Mouse (Mus musculus): ENCODE measurements around the gene Fbxo28. TPM values are rescaled to one million over a fixed set of nuclear protein-coding genes. Genes with fewer than 3 reads are reported as not detected.
A peak's percentile ranks its signal among the peaks of the same experiment; 100 is the strongest.

The Fbxo28 gene
- total and polyA plus RNA-seq, 3 experiments, result 16.3 to 72.5 (median 17.2) TPM

DNA sequence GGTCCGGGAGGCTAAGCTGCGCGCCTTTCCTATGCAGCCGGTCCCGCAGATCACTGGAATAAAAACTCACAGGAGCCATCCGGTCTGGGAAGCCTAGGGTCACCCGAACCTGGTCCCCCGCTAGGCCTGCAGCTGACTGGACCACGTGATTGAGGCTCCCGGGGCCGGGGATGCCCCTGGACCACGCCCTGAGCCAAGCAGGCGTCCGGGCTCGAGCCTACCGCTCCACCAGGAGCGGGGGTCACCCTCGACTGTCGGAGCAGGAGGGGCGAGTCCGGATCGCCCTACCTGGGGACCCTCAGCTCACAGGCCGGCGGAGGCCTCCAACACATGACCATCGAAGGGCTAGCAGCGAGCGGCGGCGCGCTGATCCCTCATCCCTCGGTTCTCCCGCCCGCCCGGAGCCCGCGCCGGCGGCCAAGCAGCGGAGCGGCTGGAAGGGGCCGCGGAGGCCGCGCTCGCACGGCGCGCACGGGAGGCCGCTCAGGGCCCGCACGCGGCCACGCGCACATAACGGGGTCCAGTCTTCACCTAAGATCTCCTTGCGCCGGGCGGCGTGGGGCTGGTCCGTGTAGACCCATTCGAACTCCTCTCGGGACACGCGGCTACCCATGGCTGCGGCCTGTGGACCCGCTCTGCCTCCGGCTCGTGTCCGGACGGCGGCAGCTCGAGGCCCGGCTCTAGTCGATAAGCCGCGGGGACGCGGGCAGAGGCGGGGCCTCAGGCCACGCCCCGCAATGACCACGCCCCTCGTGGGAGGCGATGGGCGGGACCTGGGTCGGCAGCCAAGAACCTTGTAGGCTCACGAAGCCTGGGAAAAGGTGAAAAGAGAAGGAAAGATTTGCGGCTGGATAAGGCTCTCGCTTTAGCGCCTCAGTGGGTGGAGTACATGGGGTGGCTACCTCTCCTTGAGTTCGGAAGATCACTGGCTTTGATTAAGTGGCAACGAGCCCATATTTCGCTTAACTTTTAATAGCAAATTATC is 59.0 kb downstream of the Fbxo28 start, which contains the start of gene Degs1:
Degs1 (minus strand) TSS at position 714 of the 985 bp plus-strand sequence.
- H3K27me3 ChIP-seq (ENCODE audit: control insufficient read depth in 1 of 2, insufficient read depth in 2 of 2, low read length in 2 of 2), result no peaks in the 10 kb centered on the region

DNA sequence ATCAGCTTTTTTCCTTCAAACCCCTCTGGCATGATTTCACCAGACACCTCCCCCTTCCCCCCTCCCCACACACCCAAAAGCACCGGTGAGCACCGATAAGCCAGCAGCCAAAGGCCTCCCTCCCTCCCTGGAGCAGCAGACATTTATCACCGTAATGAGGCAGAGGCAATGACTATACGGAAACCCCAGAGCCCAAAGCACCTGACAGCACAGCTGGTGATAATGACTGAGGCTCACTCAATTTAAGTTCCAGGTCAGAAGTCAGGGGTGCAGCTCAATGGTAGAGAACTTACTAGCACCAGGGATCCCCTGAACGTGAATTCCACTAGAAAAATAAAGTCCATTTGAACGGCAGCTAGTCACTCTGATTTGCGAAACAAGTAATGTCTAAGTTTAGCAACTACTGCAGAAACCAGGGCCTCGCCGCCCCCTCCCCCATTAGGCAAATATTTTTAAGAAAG is 60.1 kb downstream of the Fbxo28 start:
- Histone ChIP-seq H3K79me2 (ENCODE audit: control insufficient read depth, insufficient read depth, low read length, poor library complexity) (peaks cover 30% of the 10 kb centered on the region), H3K36me3 (ENCODE audit: control insufficient read depth in 1 of 2, insufficient read depth in 2 of 2, low read length in 2 of 2) (peaks cover 12 to 13% of the 10 kb centered on the region in 2 experiments), H3K4me3 (ENCODE audit: control insufficient read depth in 1 of 2, insufficient read depth in 1 of 2, low read depth in 2 of 2, low read length in 2 of 2) (peak overlapping the region; percentile 82 to 90), H3K9me3 (replicated peaks; ENCODE audit: insufficient read depth, low read length) (no peaks in the 10 kb centered on the region), H3K4me1 (ENCODE audit: control insufficient read depth in 1 of 2, insufficient read depth in 2 of 2, low read length in 2 of 2) (peaks cover 4 to 12% of the 10 kb centered on the region in 2 experiments; a peak in 3 of 4 replicates), H3K27me3 (ENCODE audit: control insufficient read depth in 1 of 2, insufficient read depth in 2 of 2, low read length in 2 of 2) (no peaks in the 10 kb centered on the region), H3K9ac (ENCODE audit: control insufficient read depth, low read depth, low read length, poor library complexity, severe bottlenecking) (peak overlapping the region; percentile 98), H3K27ac (ENCODE audit: control insufficient read depth, low read depth, low read length) (peak overlapping the region; percentile 48)
- peak; percentile 88 for DNase-seq (ENCODE audit: low read depth, low spot score)
- no peak for TF ChIP-seq CTCF (IDR thresholded peaks at IDR 0.05 in 2 of 3, conservative IDR thresholded peaks at IDR 0.05 in 1 of 3; ENCODE audit: control insufficient read depth in 1 of 3, insufficient read depth in 1 of 3, low read depth in 2 of 3, low read length in 3 of 3, poor library complexity in 1 of 3, severe bottlenecking in 1 of 3)
- TF ChIP-seq USF2 (IDR thresholded peaks at IDR 0.05; ENCODE audit: borderline replicate concordance in 1 of 2, insufficient read depth in 1 of 2, low read depth in 1 of 2, low read length in 2 of 2), result no peak
- peak; percentile 74; the same call in 1 of the 2 replicates for TF ChIP-seq GATA1 (IDR thresholded peaks at IDR 0.05; ENCODE audit: low read depth, low read length)
- no peak for TF ChIP-seq UBTF (IDR thresholded peaks at IDR 0.05; ENCODE audit: borderline replicate concordance, insufficient read depth, low read depth, low read length)
- no peak for TF ChIP-seq CHD1 (IDR thresholded peaks at IDR 0.05; ENCODE audit: low read depth, low read length)
- TF ChIP-seq TCF12 (IDR thresholded peaks at IDR 0.05; ENCODE audit: low read depth, low read length), result peak; percentile 89
- TF ChIP-seq SIN3A (IDR thresholded peaks at IDR 0.05; ENCODE audit: low read length), result peak; percentile 97
- TF ChIP-seq MAZ (IDR thresholded peaks at IDR 0.05; ENCODE audit: low read depth, low read length), result peak; percentile 96
- no peak for TF ChIP-seq MYB (IDR thresholded peaks at IDR 0.05; ENCODE audit: low read depth, low read length)
- TF ChIP-seq USF1 (IDR thresholded peaks at IDR 0.05; ENCODE audit: low read depth, low read length), result peak; percentile 73
- TF ChIP-seq KAT2A (conservative IDR thresholded peaks at IDR 0.05; ENCODE audit: low read depth, low read length), result no peak; the same call in 1 of the 2 replicates
- TF ChIP-seq ZMIZ1 (IDR thresholded peaks at IDR 0.05; ENCODE audit: low read depth, low read length), result no peak
- TF ChIP-seq MAX (IDR thresholded peaks at IDR 0.05; ENCODE audit: low read length), result peak; percentile 40; the same call in 1 of the 2 replicates
- no peak for TF ChIP-seq NELFE (IDR thresholded peaks at IDR 0.05; ENCODE audit: low read depth, low read length)
- peak; percentile 65; the same call in 1 of the 2 replicates for TF ChIP-seq MYC (IDR thresholded peaks at IDR 0.05; ENCODE audit: low read depth, low read length)
- peak; percentile 69; the same call in 1 of the 2 replicates for TF ChIP-seq HCFC1 (IDR thresholded peaks at IDR 0.05; ENCODE audit: low read depth, low read length)
- peak; percentile 37 to 77 for TF ChIP-seq EP300 (IDR thresholded peaks at IDR 0.05; ENCODE audit: low read depth in 1 of 2, low read length in 2 of 2)

More for the DNA sequence above, 59.0 kb downstream of the Fbxo28 start, which contains the start of gene Degs1:
- H3K36me3 ChIP-seq (ENCODE audit: control insufficient read depth in 1 of 2, insufficient read depth in 2 of 2, low read length in 2 of 2), result peaks cover 9 to 13% of the 10 kb centered on the region in 2 experiments; a peak in 3 of 4 replicates
- peaks cover 4 to 12% of the 10 kb centered on the region in 2 experiments; a peak in 3 of 4 replicates for H3K4me1 ChIP-seq (ENCODE audit: control insufficient read depth in 1 of 2, insufficient read depth in 2 of 2, low read length in 2 of 2)
- H3K4me3 ChIP-seq (ENCODE audit: control insufficient read depth in 1 of 2, insufficient read depth in 1 of 2, low read depth in 2 of 2, low read length in 2 of 2), result peak within 1 kb of the TSS; percentile 82 to 90
- H3K79me2 ChIP-seq (ENCODE audit: control insufficient read depth, insufficient read depth, low read length, poor library complexity), result peaks cover 30% of the 10 kb centered on the region
- peak within 1 kb of the TSS; percentile 98 for H3K9ac ChIP-seq (ENCODE audit: control insufficient read depth, low read depth, low read length, poor library complexity, severe bottlenecking)
- no peaks in the 10 kb centered on the region for H3K9me3 ChIP-seq (replicated peaks; ENCODE audit: insufficient read depth, low read length)
- TF ChIP-seq MAZ (IDR thresholded peaks at IDR 0.05; ENCODE audit: low read depth, low read length), result no peak
- no peak for TF ChIP-seq MAFK (IDR thresholded peaks at IDR 0.05; ENCODE audit: borderline replicate concordance, low read depth, low read length)
- TF ChIP-seq UBTF (IDR thresholded peaks at IDR 0.05; ENCODE audit: borderline replicate concordance, insufficient read depth, low read depth, low read length), result peak; percentile 59; the same call in 1 of the 2 replicates
- peak; percentile 95 to 96; a peak in 3 of 4 replicates for TF ChIP-seq POLR2A (IDR thresholded peaks at IDR 0.05; ENCODE audit: control insufficient read depth in 1 of 2, insufficient read depth in 1 of 2, low read depth in 1 of 2, low read length in 2 of 2, poor library complexity in 1 of 2)
- no peak for TF ChIP-seq CTCF (IDR thresholded peaks at IDR 0.05 in 2 of 3, conservative IDR thresholded peaks at IDR 0.05 in 1 of 3; ENCODE audit: control insufficient read depth in 1 of 3, insufficient read depth in 1 of 3, low read depth in 2 of 3, low read length in 3 of 3, poor library complexity in 1 of 3, severe bottlenecking in 1 of 3)
- TF ChIP-seq MXI1 (IDR thresholded peaks at IDR 0.05; ENCODE audit: low read depth, low read length), result peak; percentile 68
- peak; percentile 59 for TF ChIP-seq ETS1 (IDR thresholded peaks at IDR 0.05; ENCODE audit: low read depth, low read length)
- peak; percentile 76 for TF ChIP-seq SIN3A (IDR thresholded peaks at IDR 0.05; ENCODE audit: low read length)
- peak; percentile 90 for TF ChIP-seq USF1 (IDR thresholded peaks at IDR 0.05; ENCODE audit: low read depth, low read length)
- peak; percentile 84 for TF ChIP-seq GATA1 (IDR thresholded peaks at IDR 0.05; ENCODE audit: low read depth, low read length)
- peak; percentile 67 for TF ChIP-seq ZMIZ1 (IDR thresholded peaks at IDR 0.05; ENCODE audit: low read depth, low read length)
- peak; percentile 74; the same call in 1 of the 2 replicates for TF ChIP-seq POLR2AphosphoS2 (IDR thresholded peaks at IDR 0.05; ENCODE audit: low read length)
- peak in 1 of 2 experiments; percentile 38; a peak in 1 of 4 replicates for TF ChIP-seq EP300 (IDR thresholded peaks at IDR 0.05; ENCODE audit: low read depth in 1 of 2, low read length in 2 of 2)
- peak; percentile 35 for TF ChIP-seq BHLHE40 (IDR thresholded peaks at IDR 0.05; ENCODE audit: borderline replicate concordance, low read depth, low read length)
- no peak for TF ChIP-seq MYB (IDR thresholded peaks at IDR 0.05; ENCODE audit: low read depth, low read length)
- TF ChIP-seq USF2 (IDR thresholded peaks at IDR 0.05; ENCODE audit: borderline replicate concordance in 1 of 2, insufficient read depth in 1 of 2, low read depth in 1 of 2, low read length in 2 of 2), result peak; percentile 13 to 50; a peak in 1 of 4 replicates
- TF ChIP-seq RCOR1 (IDR thresholded peaks at IDR 0.05; ENCODE audit: low read depth, low read length), result peak; percentile 76
- peak; percentile 49 for TF ChIP-seq MAX (IDR thresholded peaks at IDR 0.05; ENCODE audit: low read length)
- no peak for TF ChIP-seq ZKSCAN1 (IDR thresholded peaks at IDR 0.05; ENCODE audit: low read depth, low read length)
- TF ChIP-seq NELFE (IDR thresholded peaks at IDR 0.05; ENCODE audit: low read depth, low read length), result peak; percentile 90
- no peak for TF ChIP-seq JUND (IDR thresholded peaks at IDR 0.05; ENCODE audit: low read depth, low read length)
- peak; percentile 59 for TF ChIP-seq TCF12 (IDR thresholded peaks at IDR 0.05; ENCODE audit: low read depth, low read length)
- no peak for TF ChIP-seq SMC3 (IDR thresholded peaks at IDR 0.05; ENCODE audit: low read depth, low read length)
- TF ChIP-seq TBP (IDR thresholded peaks at IDR 0.05; ENCODE audit: low read depth, low read length), result 0 out of 2 replicates have a peak, but pooled peaks have one; percentile 38
- TF ChIP-seq MYC (IDR thresholded peaks at IDR 0.05; ENCODE audit: low read depth, low read length), result 0 out of 2 replicates have a peak, but pooled peaks have one; percentile 27
- peak; percentile 93 for DNase-seq (ENCODE audit: low read depth, low spot score)
- peak within 1 kb of the TSS; percentile 76 for H3K27ac ChIP-seq (ENCODE audit: control insufficient read depth, low read depth, low read length)

All from MEL (cell line).